Mouse (Mus musculus) embryonic facial prominence, embryonic 15.5 days (tissue): Measurements from ENCODE around the gene Lsm12. TPM values are rescaled to one million over a fixed set of nuclear protein-coding genes. Genes with fewer than 3 reads are reported as not detected.
"Not testable (repeated sequence)": the region's sequence is repeated elsewhere in the genome, so short reads cannot be mapped to it uniquely, and the experiment has no call there.

Experiments
- ATAC-seq: fragments of 200-750 bp; cut with Nextera tagmentation; 2 replicates; pipeline ENCODE4 v1.8.0; 2017; ENCODE audit warnings: low read depth, moderate TSS enrichment; ENCODE audit not compliant: insufficient number of reproducible peaks, low FRiP score, low TSS enrichment
- H3K27ac ChIP-seq: fragments of 300-500 bp; sonication (generic); replicated peaks from 2 replicates; pipeline ENCODE4 v1.5.1; 2015; ENCODE audit warnings: mild to moderate bottlenecking, inconsistent platforms
- H3K27me3 ChIP-seq: fragments of 300-500 bp; sonication (generic); 2 replicates; pipeline ENCODE4 v1.6.1; 2015; ENCODE audit warnings: inconsistent platforms
- H3K36me3 ChIP-seq: fragments of 300-500 bp; sonication (generic); 2 replicates; pipeline ENCODE4 v1.6.1; 2015; ENCODE audit warnings: mild to moderate bottlenecking, inconsistent platforms
- H3K4me1 ChIP-seq: fragments of 300-500 bp; sonication (generic); 2 replicates; pipeline ENCODE4 v1.6.1; 2015; ENCODE audit warnings: inconsistent platforms
- H3K4me2 ChIP-seq: fragments of 300-500 bp; sonication (generic); replicated peaks from 2 replicates; pipeline ENCODE4 v1.6.1; 2015; ENCODE audit warnings: mild to moderate bottlenecking, inconsistent platforms
- H3K4me3 ChIP-seq: fragments of 300-500 bp; sonication (generic); replicated peaks from 2 replicates; pipeline ENCODE4 v1.5.1; 2015; ENCODE audit warnings: mild to moderate bottlenecking, inconsistent platforms
- H3K9ac ChIP-seq: fragments of 300-500 bp; sonication (generic); 2 replicates; pipeline ENCODE4 v1.6.1; 2015; ENCODE audit warnings: inconsistent platforms
- H3K9me3 ChIP-seq: fragments of 300-500 bp; sonication (generic); replicated peaks from 2 replicates; pipeline ENCODE4 v1.6.1; 2016; ENCODE audit warnings: inconsistent platforms
- WGBS: fragments of 180-500 bp; shearing (Covaris S2); methylation state at CpG from one replicate; pipeline ENCODE4 v1.1.7; 2015; 5-methylcytosine and 5-hydroxymethylcytosine counted together
- polyA plus RNA-seq: library from polyadenylated mRNA; unstranded; fragments of >200 nt; fragmentation: Nextera tagmentation; extraction: Ambion mirVana; gene quantifications from 2 replicates; pipeline ENCODE4 v1.2.1, GENCODE M21; 2015

The Lsm12 gene
- polyA plus RNA-seq, 1 experiment from 2014 or later: 113 TPM

- Histone ChIP-seq H3K27me3 (no peaks in the 10 kb centered on the region), H3K36me3 (peaks cover 29% of the 10 kb centered on the region), H3K4me2 (peak overlapping the region; percentile 60), H3K9me3 (no peaks in the 10 kb centered on the region), H3K27ac (peak overlapping the region; percentile 96), H3K4me1 (peaks cover 25% of the 10 kb centered on the region), H3K9ac (peak overlapping the region; percentile 91), H3K4me3 (peak overlapping the region; percentile 92)
- ATAC-seq: no peak
- 3% methylated on average over 7 of the region's 7 CpGs for WGBS
These were observed 847 bp downstream of the Lsm12 start for GRCm38 (mm10) chr11:102184253-102184645.

- Histone ChIP-seq H3K4me1 (peaks cover 14% of the 10 kb centered on the region), H3K27ac (no peak overlapping the region), H3K4me2 (no peak overlapping the region), H3K9ac (no peak overlapping the region), H3K4me3 (no peak overlapping the region), H3K27me3 (no peaks in the 10 kb centered on the region), H3K36me3 (peaks cover 55% of the 10 kb centered on the region), H3K9me3 (no peaks in the 10 kb centered on the region)
- ATAC-seq: no peak
These were observed 5.3 kb downstream of the Lsm12 start for GRCm38 (mm10) chr11:102179836-102180235.

GRCm38 (mm10) chr11:102168689-102169088 is 16.4 kb downstream of the Lsm12 start:
- Histone ChIP-seq H3K27me3 (no peaks in the 10 kb centered on the region), H3K27ac (no peak overlapping the region), H3K36me3 (peaks cover 52% of the 10 kb centered on the region), H3K4me3 (no peak overlapping the region), H3K4me2 (no peak overlapping the region), H3K4me1 (no peaks in the 10 kb centered on the region), H3K9me3 (no peaks in the 10 kb centered on the region), H3K9ac (no peak overlapping the region)
- ATAC-seq: no peak
- WGBS: 84% methylated on average over 5 of the region's 5 CpGs

- no peak overlapping the region for H3K9ac ChIP-seq
- ATAC-seq: no peak
- WGBS: 92% methylated on average over 5 of the region's 5 CpGs
These were observed 17.6 kb downstream of the Lsm12 start for GRCm38 (mm10) chr11:102167539-102167938.

GRCm38 (mm10) chr11:102165971-102166722 is 18.9 kb downstream of the Lsm12 start:
- ATAC-seq: no peak
- H3K4me1 ChIP-seq: no peaks in the 10 kb centered on the region

More at GRCm38 (mm10) chr11:102167539-102167938, 17.6 kb downstream of the Lsm12 start:
- no peaks in the 10 kb centered on the region for H3K27me3 ChIP-seq
- H3K4me2 ChIP-seq: no peak overlapping the region
- no peak overlapping the region for H3K4me3 ChIP-seq
- H3K36me3 ChIP-seq: peaks cover 58% of the 10 kb centered on the region
- H3K9me3 ChIP-seq: no peaks in the 10 kb centered on the region
- H3K27ac ChIP-seq: no peak overlapping the region
- no peaks in the 10 kb centered on the region for H3K4me1 ChIP-seq

GRCm38 (mm10) chr11:102159781-102160180 is 25.3 kb downstream of the Lsm12 start:
- 78% methylated on average over 5 of the region's 5 CpGs for WGBS

More at GRCm38 (mm10) chr11:102165971-102166722, 18.9 kb downstream of the Lsm12 start:
- H3K27ac ChIP-seq: no peak overlapping the region
- no peaks in the 10 kb centered on the region for H3K27me3 ChIP-seq
- no peaks in the 10 kb centered on the region for H3K9me3 ChIP-seq
- no peak overlapping the region for H3K9ac ChIP-seq
- no peak overlapping the region for H3K4me2 ChIP-seq
- H3K4me3 ChIP-seq: no peak overlapping the region
- WGBS: 68% methylated on average over 6 of the region's 6 CpGs
- H3K36me3 ChIP-seq: peaks cover 64% of the 10 kb centered on the region

GRCm38 (mm10) chr11:102158024-102158423 is 27.1 kb downstream of the Lsm12 start:
- not testable (repeated sequence) for H3K27ac ChIP-seq, ATAC-seq, H3K9me3 ChIP-seq, H3K4me2 ChIP-seq, H3K9ac ChIP-seq, H3K27me3 ChIP-seq, H3K4me3 ChIP-seq
- Histone ChIP-seq H3K4me1 (peaks cover 11% of the 10 kb centered on the region), H3K36me3 (peaks cover 33% of the 10 kb centered on the region)
- WGBS: 69% methylated on average over 2 of the region's 2 CpGs

More at GRCm38 (mm10) chr11:102159781-102160180, 25.3 kb downstream of the Lsm12 start:
- no peak for ATAC-seq
- H3K4me1 ChIP-seq: peaks cover 8% of the 10 kb centered on the region
- H3K9me3 ChIP-seq: no peaks in the 10 kb centered on the region
- H3K27ac ChIP-seq: no peak overlapping the region
- H3K4me2 ChIP-seq: no peak overlapping the region
- H3K27me3 ChIP-seq: no peaks in the 10 kb centered on the region
- no peak overlapping the region for H3K4me3 ChIP-seq
- H3K36me3 ChIP-seq: peaks cover 30% of the 10 kb centered on the region
- no peak overlapping the region for H3K9ac ChIP-seq

GRCm38 (mm10) chr11:102156786-102157089 is 28.4 kb downstream of the Lsm12 start:
- no peak overlapping the region for H3K9ac ChIP-seq
- H3K36me3 ChIP-seq: peaks cover 30% of the 10 kb centered on the region
- H3K4me1 ChIP-seq: peaks cover 11% of the 10 kb centered on the region
- H3K27ac ChIP-seq: no peak overlapping the region
- 2% methylated on average over 1 of the region's 1 CpGs for WGBS
- no peak for ATAC-seq
- no peaks in the 10 kb centered on the region for H3K9me3 ChIP-seq
- H3K27me3 ChIP-seq: no peaks in the 10 kb centered on the region
- peak overlapping the region; percentile 87; the same call in 1 of the 2 replicates for H3K4me2 ChIP-seq
- H3K4me3 ChIP-seq: peak overlapping the region; percentile 75

- WGBS: under 1% methylated on average over 37 of the region's 37 CpGs
- Histone ChIP-seq H3K4me1 (peaks cover 11% of the 10 kb centered on the region), H3K9me3 (no peaks in the 10 kb centered on the region), H3K36me3 (peaks cover 26% of the 10 kb centered on the region), H3K4me2 (peak within 1 kb of the TSS; percentile 87), H3K27ac (peak within 1 kb of the TSS; percentile 81), H3K4me3 (peak within 1 kb of the TSS; percentile 75), H3K27me3 (no peaks in the 10 kb centered on the region), H3K9ac (peak within 1 kb of the TSS; percentile 72)
- ATAC-seq: peak; percentile 84
These were observed 28.9 kb downstream of the Lsm12 start, which contains the start of gene Tmem101 for GRCm38 (mm10) chr11:102156039-102156785. TSS of gene Tmem101 (minus strand) at chr11:102156404.

GRCm38 (mm10) chr11:102147213-102147989 is 37.7 kb downstream of the Lsm12 start:
- 13% methylated on average over 34 of the region's 34 CpGs for WGBS
- Histone ChIP-seq H3K4me3 (0 out of 2 replicates have a peak overlapping the region, but pooled peaks have one; percentile 10), H3K9me3 (no peaks in the 10 kb centered on the region), H3K27me3 (peaks cover 71% of the 10 kb centered on the region), H3K4me2 (no peak overlapping the region), H3K4me1 (peaks cover 22% of the 10 kb centered on the region), H3K27ac (no peak overlapping the region), H3K36me3 (peaks cover under 1% of the 10 kb centered on the region; the same call in 1 of the 2 replicates), H3K9ac (no peak overlapping the region)
- ATAC-seq: no peak

GRCm38 (mm10) chr11:102146531-102146930 is 38.6 kb downstream of the Lsm12 start:
- no peaks in the 10 kb centered on the region for H3K36me3 ChIP-seq
- H3K4me3 ChIP-seq: no peak overlapping the region
- peaks cover 73% of the 10 kb centered on the region for H3K27me3 ChIP-seq
- H3K4me2 ChIP-seq: no peak overlapping the region
- H3K9me3 ChIP-seq: no peaks in the 10 kb centered on the region
- no peak overlapping the region for H3K9ac ChIP-seq
- no peak for ATAC-seq
- H3K27ac ChIP-seq: no peak overlapping the region
- peaks cover 22% of the 10 kb centered on the region for H3K4me1 ChIP-seq
- 12% methylated on average over 17 of the region's 17 CpGs for WGBS
